Mouse (Mus musculus): ENCODE results near the gene Nf2. TPM values are rescaled to one million over a fixed set of nuclear protein-coding genes. Genes with fewer than 3 reads are reported as not detected.

The Nf2 gene
- total RNA-seq, 2 experiments from 2014 or later: 100 to 104 TPM

DNA sequence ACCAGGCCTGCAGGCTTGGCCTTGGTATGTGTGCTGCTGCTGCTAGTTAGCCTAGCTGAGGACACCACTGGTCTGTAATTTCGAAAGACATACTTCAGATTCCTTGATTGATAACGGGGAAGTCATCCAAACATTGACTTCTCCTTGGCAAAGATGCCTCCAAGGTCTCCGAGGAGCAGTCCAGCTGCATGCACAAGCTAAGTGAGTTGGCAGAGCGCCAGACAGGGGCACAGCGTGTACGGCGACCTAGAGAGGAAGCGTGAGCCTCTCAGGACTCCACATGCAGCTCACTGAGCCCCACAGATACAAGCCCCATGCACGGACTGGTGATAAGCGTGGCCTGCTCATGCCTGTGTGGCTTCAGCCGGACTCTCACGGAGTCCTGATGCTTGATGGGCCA lies 119.7 kb downstream of the Nf2 start:
- DNase-seq (ENCODE audit: low spot score in 2 of 2): no peak
- intact Hi-C loops (cut with DNase I): no loop called here

DNA sequence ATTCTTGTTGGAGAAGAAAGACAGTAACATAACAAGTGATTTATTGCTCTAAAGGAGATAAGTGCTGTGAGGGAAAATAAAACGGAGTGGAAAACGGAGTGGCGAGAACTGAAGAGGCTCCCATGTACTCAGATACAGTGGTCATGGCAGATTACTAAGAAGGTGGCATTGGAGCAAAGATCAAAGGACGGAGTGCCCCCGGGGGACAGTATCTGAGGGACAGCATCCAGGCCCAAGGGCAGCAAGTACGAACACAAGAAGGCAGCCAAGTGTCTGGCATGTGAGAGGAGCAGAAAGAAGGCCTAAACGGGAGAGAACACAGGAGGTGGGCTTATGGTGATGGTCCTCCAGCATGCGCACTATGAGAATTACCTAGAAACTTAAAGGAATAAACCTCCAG lies 127.6 kb downstream of the Nf2 start:
- DNase-seq (ENCODE audit: low spot score in 2 of 2): no peak
- intact Hi-C loops (cut with DNase I): no loop called here

DNA sequence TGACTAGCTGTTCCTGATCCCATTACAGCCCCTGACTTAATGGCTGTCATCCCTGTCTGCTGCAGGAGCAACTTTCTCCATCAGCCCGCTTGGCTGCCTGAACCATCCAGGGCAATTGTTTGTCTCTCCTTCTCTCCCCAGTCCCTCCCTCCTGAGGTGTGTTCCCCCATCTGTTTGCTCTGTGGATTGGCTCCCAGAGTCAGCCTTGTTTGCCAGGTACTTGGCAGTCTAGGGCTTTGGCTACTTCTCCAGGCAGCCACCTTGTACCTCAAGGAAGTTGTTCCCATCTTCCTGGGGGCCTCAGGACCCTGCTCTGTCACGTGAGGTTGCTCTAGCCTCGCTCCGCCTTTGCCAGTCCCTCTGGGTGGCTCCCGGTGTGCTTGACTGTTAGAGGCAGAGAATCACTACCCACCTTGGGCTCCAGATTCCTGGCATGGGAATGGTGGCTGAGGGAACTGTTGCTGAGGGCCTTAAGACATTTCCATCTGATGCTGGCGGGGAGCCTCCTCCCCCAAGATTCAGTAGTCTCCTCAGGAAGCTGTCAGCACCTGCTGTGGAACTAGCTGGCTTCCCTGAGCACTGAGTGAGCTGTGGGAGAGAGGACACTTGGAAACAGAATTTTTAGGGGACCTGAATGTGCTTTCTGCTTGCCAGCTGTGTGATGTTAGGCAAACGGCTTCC lies 128.3 kb downstream of the Nf2 start:
- DNase-seq (ENCODE audit: low spot score in 2 of 2): peak in 1 of 2 experiments; percentile 44
- intact Hi-C loops (cut with DNase I): no loop called here

DNA sequence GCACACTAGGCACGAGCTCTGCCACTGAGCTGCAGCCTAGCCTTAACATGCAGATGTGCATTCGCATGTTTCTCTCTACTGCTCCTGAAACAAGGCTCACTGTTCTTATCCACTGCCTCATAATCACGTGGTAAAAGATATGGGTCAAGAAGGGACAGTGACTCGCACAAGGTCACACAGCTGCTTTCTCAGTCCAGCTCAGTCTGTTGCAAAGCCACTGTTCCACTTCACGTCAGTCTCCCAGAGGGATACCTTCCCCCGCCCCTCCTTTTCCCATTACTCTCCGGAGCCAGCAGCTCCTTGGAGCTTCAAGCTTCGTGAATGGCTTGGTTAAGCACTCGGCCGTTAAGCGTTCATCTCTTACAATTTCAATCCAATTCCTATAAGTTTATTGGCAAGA lies 128.9 kb downstream of the Nf2 start:
- intact Hi-C loops (cut with DNase I): no loop called here

DNA sequence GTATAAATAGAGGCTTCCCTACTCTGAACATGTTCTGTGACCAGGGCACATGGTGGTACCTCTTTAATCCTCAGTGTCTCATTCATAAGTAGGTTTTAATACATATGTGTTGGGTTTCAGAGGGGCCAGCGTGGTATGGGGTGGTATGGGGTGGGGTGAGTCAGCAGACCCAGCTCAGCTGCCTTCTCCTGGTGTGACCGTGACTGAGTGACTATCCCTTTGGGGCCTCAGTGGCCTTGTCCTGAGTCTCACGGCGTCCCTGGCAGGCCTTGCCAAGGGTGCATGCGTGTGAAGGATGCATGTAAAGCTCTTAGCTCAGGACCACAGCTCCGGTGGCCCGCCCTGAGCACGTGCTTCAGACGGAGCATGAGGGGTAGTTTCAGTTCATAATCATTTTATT lies 129.4 kb downstream of the Nf2 start:
- no peak for DNase-seq (ENCODE audit: low spot score in 2 of 2)

More for the DNA sequence above, 128.9 kb downstream of the Nf2 start:
- no peak for DNase-seq (ENCODE audit: low spot score in 2 of 2)

DNA sequence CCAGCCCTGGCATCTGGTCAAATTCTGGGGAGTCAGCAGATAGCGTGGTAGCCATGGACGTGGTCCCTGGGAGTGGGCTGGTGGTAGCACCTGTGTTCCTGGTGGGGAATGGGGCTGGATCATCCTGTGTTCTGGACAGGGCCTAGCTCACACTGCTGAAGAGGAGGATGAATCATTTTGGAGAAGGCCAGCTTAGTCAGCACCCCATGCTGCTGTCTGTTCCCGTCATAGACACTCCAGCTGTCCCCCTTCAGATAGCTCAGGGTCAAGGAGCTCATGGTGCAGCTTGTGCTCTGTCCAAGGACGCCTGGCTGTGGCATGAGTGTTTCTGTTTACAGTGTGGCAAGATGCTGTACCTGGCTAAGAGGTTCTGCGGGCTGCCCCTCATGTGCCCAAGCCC lies 130.8 kb downstream of the Nf2 start:
- no peak for DNase-seq (ENCODE audit: low spot score in 2 of 2)
- intact Hi-C loops (cut with DNase I): no loop called here

More for the DNA sequence above, 129.4 kb downstream of the Nf2 start:
- intact Hi-C loops (cut with DNase I): no loop called here

DNA sequence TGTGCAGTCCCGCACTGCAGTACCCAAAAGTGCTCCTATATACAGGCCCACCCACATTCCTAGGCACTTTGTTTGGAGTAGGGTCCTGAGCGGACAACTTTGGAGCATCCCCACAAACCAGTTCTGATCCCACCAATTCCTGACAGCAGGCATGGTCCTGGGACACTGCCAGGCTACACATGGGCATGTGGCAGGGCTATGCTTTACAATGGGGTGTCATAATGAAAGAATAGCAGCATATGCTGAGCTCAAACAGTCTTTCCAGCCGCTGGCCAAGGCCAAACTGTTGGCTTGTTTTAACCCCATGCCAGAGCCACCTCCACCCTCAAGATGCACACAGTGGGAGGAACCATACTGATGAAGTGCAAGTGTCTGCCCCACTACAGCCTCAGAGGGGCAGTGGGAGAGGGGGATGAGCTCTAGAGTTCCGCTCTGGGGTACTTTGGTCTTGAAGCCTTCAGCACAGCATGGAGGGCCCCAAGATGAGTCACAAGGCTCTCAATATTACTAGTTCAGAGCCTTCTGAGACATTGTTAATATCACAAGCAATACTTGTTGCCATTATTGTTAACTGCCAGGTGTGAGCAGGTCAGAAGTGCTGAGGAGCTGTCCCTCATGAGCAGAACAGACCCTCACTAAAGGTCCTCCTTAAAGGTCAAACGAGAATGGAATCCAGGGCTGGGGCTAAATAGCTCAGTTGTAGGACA lies 132.7 kb downstream of the Nf2 start:
- intact Hi-C loops (cut with DNase I): no loop called here
- no peak for DNase-seq (ENCODE audit: low spot score in 2 of 2)

Small RNA genes within 50 kb of the gene (microRNA-seq; reads per million reads assigned to microRNA genes)
- 2.0 to 2.6 reads per million in 2 experiments for gene Mir6918

Other genes with a start within 250 kb of the Nf2 start
- not detected for gene Gm11032, start 229.5 kb downstream of the Nf2 start, total RNA-seq (2021)
- gene Ascc2, start 211.8 kb downstream of the Nf2 start, total RNA-seq (2021): 10 to 100 TPM; 18.6 to 19.8 TPM
- 100 to 1,000 TPM; 429 to 434 TPM for gene Uqcr10, start 145.2 kb downstream of the Nf2 start, total RNA-seq (2021)
- 10 to 100 TPM; 25.7 to 30.7 TPM for gene Zmat5, start 144.9 kb downstream of the Nf2 start, total RNA-seq (2021)
- 10 to 100 TPM in 1 of 2 experiments, 1 to 10 TPM in 1; 5.8 to 14.4 TPM for gene Cabp7, start 102.8 kb downstream of the Nf2 start, total RNA-seq (2021)
- 10 to 100 TPM; 89.1 to 92.0 TPM for gene Nipsnap1, start 24.4 kb upstream of the Nf2 start, total RNA-seq (2021)
- 10 to 100 TPM; 35.8 to 38.3 TPM for gene Thoc5, start 45.8 kb upstream of the Nf2 start, total RNA-seq (2021)
- 10 to 100 TPM; 35.5 to 38.2 TPM for gene Nefh, start 98.5 kb upstream of the Nf2 start, total RNA-seq (2021)
- 100 to 1,000 TPM; 138 to 142 TPM for gene Ap1b1, start 137.3 kb upstream of the Nf2 start, total RNA-seq (2021)
- gene Rasl10a, start 208.6 kb upstream of the Nf2 start, total RNA-seq (2021): 10 to 100 TPM; 61.7 to 63.2 TPM
- gene Gas2l1, start 215.8 kb upstream of the Nf2 start, total RNA-seq (2021): 10 to 100 TPM; 60.9 to 70.2 TPM
- 10 to 100 TPM; 21.7 to 24.6 TPM for gene Rhbdd3, start 249.4 kb upstream of the Nf2 start, total RNA-seq (2021)
- gene Ewsr1, start 249.7 kb upstream of the Nf2 start, total RNA-seq (2021): 100 to 1,000 TPM; 288 to 295 TPM